Comparison of ENCODE assay signal across 18 mouse cellular contexts in the genomic region with DNA sequence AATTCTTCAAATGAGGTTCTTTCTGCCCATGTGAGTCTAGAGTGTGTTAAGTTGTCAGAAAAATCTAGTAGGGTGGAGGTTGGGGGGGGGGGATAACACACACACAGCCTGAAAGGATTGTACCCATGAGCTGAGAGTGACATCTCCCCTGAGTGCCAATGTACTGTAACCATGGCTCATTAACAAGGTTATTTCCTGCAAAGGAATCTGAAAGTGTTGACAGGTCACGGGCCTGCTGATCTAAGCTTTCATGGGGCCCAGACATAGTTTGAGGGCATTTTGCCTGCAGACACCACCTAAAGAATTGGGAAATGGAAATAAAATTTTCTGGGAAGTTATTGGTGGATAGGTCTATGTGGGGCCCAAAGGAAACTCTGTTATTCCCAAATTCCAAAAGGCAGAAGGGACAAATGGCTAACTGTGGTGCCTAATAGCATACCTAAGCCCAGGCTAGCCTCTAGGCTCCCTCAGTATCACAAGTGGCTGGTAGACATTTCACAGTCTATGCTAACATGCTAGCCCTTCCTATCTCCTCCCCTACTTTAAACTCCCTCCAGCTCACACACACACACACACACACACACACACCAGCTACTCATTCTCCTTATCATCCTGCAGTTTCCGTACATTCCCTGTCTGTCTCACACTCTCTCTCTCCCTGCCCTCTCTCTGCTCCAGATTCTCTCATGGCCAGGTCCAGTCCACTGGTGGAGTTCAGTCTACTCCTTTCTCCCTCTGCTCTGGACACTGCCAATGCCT.
A peak's percentile ranks its signal among the peaks of the same experiment; 100 is the strongest.
DNase-seq lines count a peak whose midpoint lies in the region; ATAC-seq lines count a peak whose summit lies in the region.
"Had no signal": no experiment of that assay in that cellular context is flagged by ENCODE, and none has a peak within 500 bp of the region (broad histone marks: within the 10 kb centered on the region; RNA-seq: fewer than 3 reads in every experiment).

No protein-coding gene starts in this region.

- H3K4me2 ChIP-seq in forebrain, embryonic 13.5 days: no peak overlapping the region
- no peak overlapping the region for H3K4me2 ChIP-seq in liver, embryonic 11.5 days
- H3K4me2 ChIP-seq in embryonic facial prominence, embryonic 13.5 days: no peak overlapping the region
- no peak overlapping the region for H3K4me2 ChIP-seq in heart, embryonic 15.5 days
- H3K4me2 ChIP-seq: intestine, embryonic 15.5 days; limb, embryonic 12.5 days had no signal

- WGBS in forebrain, embryonic 13.5 days: 60% methylated on average over 2 of the region's 2 CpGs
- 80% methylated on average over 2 of the region's 2 CpGs for WGBS in forebrain, embryonic 10.5 days
- 60% methylated on average over 2 of the region's 2 CpGs for WGBS in liver, embryonic 11.5 days
- 63% methylated on average over 2 of the region's 2 CpGs for WGBS in embryonic facial prominence, embryonic 13.5 days
- WGBS in heart, embryonic 15.5 days: 29% methylated on average over 2 of the region's 2 CpGs

- no peak overlapping the region for H3K9ac ChIP-seq in forebrain, embryonic 13.5 days
- H3K9ac ChIP-seq in liver, embryonic 11.5 days (ENCODE audit: low read depth, low read length): no peak overlapping the region
- no peak overlapping the region for H3K9ac ChIP-seq in embryonic facial prominence, embryonic 13.5 days
- no peak overlapping the region for H3K9ac ChIP-seq in heart, embryonic 15.5 days
- H3K9ac ChIP-seq: intestine, embryonic 15.5 days; limb, embryonic 12.5 days; liver, postnatal 0 days had no signal

- H3K4me1 ChIP-seq in forebrain, embryonic 13.5 days: peaks cover 25% of the 10 kb centered on the region
- H3K4me1 ChIP-seq in forebrain, embryonic 10.5 days: peaks cover 28% of the 10 kb centered on the region
- no peaks in the 10 kb centered on the region for H3K4me1 ChIP-seq in liver, embryonic 11.5 days (replicated peaks; ENCODE audit: control insufficient read depth, insufficient read depth, low read length)
- peaks cover 23% of the 10 kb centered on the region for H3K4me1 ChIP-seq in embryonic facial prominence, embryonic 13.5 days
- H3K4me1 ChIP-seq in heart, embryonic 15.5 days (replicated peaks): peaks cover 76% of the 10 kb centered on the region
- H3K4me1 ChIP-seq: intestine, embryonic 15.5 days had no signal

- peak overlapping the region; percentile 31 for H3K27ac ChIP-seq in forebrain, embryonic 13.5 days
- H3K27ac ChIP-seq in forebrain, embryonic 10.5 days: no peak overlapping the region
- H3K27ac ChIP-seq in liver, embryonic 11.5 days (ENCODE audit: low read depth, low read length): no peak overlapping the region
- peak overlapping the region; percentile 39; the same call in 1 of the 2 replicates for H3K27ac ChIP-seq in embryonic facial prominence, embryonic 13.5 days
- H3K27ac ChIP-seq in heart, embryonic 15.5 days: peak overlapping the region; percentile 89
- H3K27ac ChIP-seq: intestine, embryonic 15.5 days; limb, embryonic 12.5 days had no signal

- no peaks in the 10 kb centered on the region for H3K27me3 ChIP-seq in forebrain, embryonic 13.5 days
- no peaks in the 10 kb centered on the region for H3K27me3 ChIP-seq in forebrain, embryonic 10.5 days (ENCODE audit: poor library complexity, severe bottlenecking)
- H3K27me3 ChIP-seq in liver, embryonic 11.5 days (replicated peaks; ENCODE audit: control insufficient read depth, insufficient read depth, low read length): no peaks in the 10 kb centered on the region
- H3K27me3 ChIP-seq in embryonic facial prominence, embryonic 13.5 days: no peaks in the 10 kb centered on the region
- no peaks in the 10 kb centered on the region for H3K27me3 ChIP-seq in heart, embryonic 15.5 days
- H3K27me3 ChIP-seq: intestine, embryonic 15.5 days; limb, embryonic 12.5 days; Patski had no signal

- no peaks in the 10 kb centered on the region for H3K9me3 ChIP-seq in forebrain, embryonic 13.5 days (replicated peaks)
- no peaks in the 10 kb centered on the region for H3K9me3 ChIP-seq in forebrain, embryonic 10.5 days
- no peaks in the 10 kb centered on the region for H3K9me3 ChIP-seq in liver, embryonic 11.5 days (ENCODE audit: control insufficient read depth, low read length)
- H3K9me3 ChIP-seq in embryonic facial prominence, embryonic 13.5 days: no peaks in the 10 kb centered on the region
- H3K9me3 ChIP-seq in heart, embryonic 15.5 days (replicated peaks): no peaks in the 10 kb centered on the region
- H3K9me3 ChIP-seq: intestine, embryonic 15.5 days; limb, embryonic 12.5 days had no signal

- no peaks in the 10 kb centered on the region for H3K36me3 ChIP-seq in forebrain, embryonic 13.5 days (ENCODE audit: poor library complexity, severe bottlenecking)
- H3K36me3 ChIP-seq in forebrain, embryonic 10.5 days (replicated peaks): no peaks in the 10 kb centered on the region
- no peaks in the 10 kb centered on the region for H3K36me3 ChIP-seq in liver, embryonic 11.5 days (ENCODE audit: control insufficient read depth, insufficient read depth, low read length)
- no peaks in the 10 kb centered on the region for H3K36me3 ChIP-seq in embryonic facial prominence, embryonic 13.5 days
- H3K36me3 ChIP-seq in heart, embryonic 15.5 days: no peaks in the 10 kb centered on the region
- H3K36me3 ChIP-seq: intestine, embryonic 15.5 days; limb, embryonic 12.5 days had no signal

- H3K4me3 ChIP-seq in forebrain, embryonic 13.5 days: no peak overlapping the region
- H3K4me3 ChIP-seq in forebrain, embryonic 10.5 days: no peak overlapping the region
- H3K4me3 ChIP-seq in liver, embryonic 11.5 days (ENCODE audit: low read depth, low read length): no peak overlapping the region
- H3K4me3 ChIP-seq in embryonic facial prominence, embryonic 13.5 days: no peak overlapping the region
- no peak overlapping the region for H3K4me3 ChIP-seq in heart, embryonic 15.5 days
- H3K4me3 ChIP-seq: intestine, embryonic 15.5 days; limb, embryonic 12.5 days; myocyte had no signal

- peak; percentile 13; the same call in 1 of the 2 replicates for ATAC-seq in forebrain, embryonic 13.5 days
- no peak for ATAC-seq in liver, embryonic 11.5 days (replicated peaks; ENCODE audit: low FRiP score)
- no peak for ATAC-seq in embryonic facial prominence, embryonic 13.5 days (ENCODE audit: insufficient number of reproducible peaks, insufficient read depth, low FRiP score, low TSS enrichment, low read depth)
- ATAC-seq in heart, embryonic 15.5 days (replicated peaks; ENCODE audit: insufficient number of reproducible peaks, insufficient read depth, low FRiP score, low read depth): peak; percentile 68
- ATAC-seq: intestine, embryonic 15.5 days; liver, postnatal 0 days had no signal

- DNase-seq in forebrain, embryonic 10.5 days (ENCODE audit: extremely low spot score, low spot score): no peak
- DNase-seq in liver, embryonic 11.5 days (ENCODE audit: low spot score): peak; percentile 14
- DNase-seq in liver: no peak
- DNase-seq in urinary bladder, postnatal 10 days (ENCODE audit: low spot score): no peak
- no peak for DNase-seq in frontal cortex, postnatal 10 days (ENCODE audit: low spot score in 2 of 2)
- DNase-seq: adrenal gland, adult 2 months; cerebellum, adult 9-10 months; kidney, postnatal 25 days; layer of hippocampus, postnatal 36 days; liver, postnatal 0 days; right cerebral cortex, postnatal 25 days had no signal

Comparison
In these comparisons a context has a peak if more than half of its experiments do, and no peak if none do; other contexts are left out.
1. H3K27ac ChIP-seq: peak in forebrain, embryonic 13.5 days (single experiment), embryonic facial prominence, embryonic 13.5 days (single experiment) and heart, embryonic 15.5 days (single experiment); none in forebrain, embryonic 10.5 days (single experiment) and liver, embryonic 11.5 days (single experiment).
2. ATAC-seq: peak in forebrain, embryonic 13.5 days (single experiment) and heart, embryonic 15.5 days (single experiment); none in liver, embryonic 11.5 days (single experiment) and embryonic facial prominence, embryonic 13.5 days (single experiment).